Mouse (Mus musculus): Measurements from ENCODE around the gene Eif3j1.

DNA sequence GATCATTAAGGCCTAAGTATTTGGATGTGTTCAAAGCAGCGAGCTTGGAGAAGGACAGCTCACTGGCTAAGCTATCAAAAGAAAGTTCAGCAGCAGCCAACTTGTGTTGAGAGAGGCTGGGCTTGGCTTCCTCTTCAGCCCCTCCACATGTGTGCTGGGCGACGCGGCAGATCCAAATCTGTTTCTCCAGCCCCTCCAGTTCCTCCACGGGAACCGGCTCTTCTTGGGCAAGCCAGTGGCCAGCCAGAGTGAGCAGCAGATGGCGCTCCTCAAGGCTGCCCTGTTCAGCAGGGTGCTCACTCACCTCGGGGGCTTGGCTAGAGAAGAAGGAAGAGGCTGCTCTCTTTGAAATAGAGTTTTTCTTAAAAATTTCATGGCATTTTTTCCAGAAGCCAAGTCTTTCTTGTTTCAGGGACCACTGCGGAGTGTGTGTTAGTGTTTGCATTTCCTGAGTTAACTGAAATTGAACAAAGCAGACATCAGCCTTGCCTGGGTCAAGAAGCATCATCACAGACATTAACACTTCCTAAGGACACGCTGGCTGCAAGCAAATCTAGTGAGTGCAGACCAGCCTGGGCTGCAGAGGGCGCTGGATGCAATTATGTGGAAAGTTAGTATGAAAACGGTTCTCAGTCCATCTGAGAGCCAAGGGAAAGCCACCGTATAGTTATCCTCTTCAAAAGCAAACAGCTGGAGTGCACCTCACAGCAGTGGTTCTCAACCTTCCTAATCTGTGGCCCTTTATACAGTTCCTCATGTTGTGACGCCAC, 37.0 kb downstream of the Eif3j1 start:
- TF ChIP-seq CTCF (IDR thresholded peaks at IDR 0.05; ENCODE audit: low read depth, low read length) (no peak), POLR2A (IDR thresholded peaks at IDR 0.05; ENCODE audit: borderline replicate concordance, low read depth, low read length) (no peak)
